Mouse (Mus musculus) adrenal gland, postnatal 36 days (tissue): ENCODE measurements around the gene Arl4c. TPM values are rescaled to one million over a fixed set of nuclear protein-coding genes. Genes with fewer than 3 reads are reported as not detected.
"Not testable (repeated sequence)": the region's sequence is repeated elsewhere in the genome, so short reads cannot be mapped to it uniquely, and the experiment has no call there.

Source experiments
- DNase-seq, 2 experiments: peaks; one replicate each; pipeline ENCODE4 v3.0.0; 2021; ENCODE audit warnings: mixed read lengths in 1 of 2
- total RNA-seq, 2 experiments: library from RNA; stranded (reverse); gene quantifications; 2 replicates each; pipeline ENCODE4 v1.2.3; 2021

Arl4c gene
- total RNA-seq, 2 experiments from 2014 or later, result 11.2 to 15.2 TPM

GRCm38 (mm10) chr1:88655473-88656095, 46.4 kb downstream of the Arl4c start:
- DNase-seq, result no peak

- no peak for DNase-seq
Observed at GRCm38 (mm10) chr1:88654521-88655472, 47.2 kb downstream of the Arl4c start.

GRCm38 (mm10) chr1:88653614-88654520, 48.2 kb downstream of the Arl4c start:
- DNase-seq, result no peak

GRCm38 (mm10) chr1:88652682-88653081, 49.3 kb downstream of the Arl4c start:
- no peak for DNase-seq

GRCm38 (mm10) chr1:88651668-88652067, 50.4 kb downstream of the Arl4c start:
- no peak for DNase-seq

- no peak for DNase-seq
Observed at GRCm38 (mm10) chr1:88648742-88649141, 53.3 kb downstream of the Arl4c start.

GRCm38 (mm10) chr1:88645599-88646119, 56.4 kb downstream of the Arl4c start:
- no peak for DNase-seq

GRCm38 (mm10) chr1:88644417-88644816, 57.6 kb downstream of the Arl4c start:
- DNase-seq, result no peak

- DNase-seq, result no peak
Observed at GRCm38 (mm10) chr1:88643181-88643823, 58.7 kb downstream of the Arl4c start.

GRCm38 (mm10) chr1:88642735-88643134, 59.3 kb downstream of the Arl4c start:
- no peak for DNase-seq

- no peak for DNase-seq
Observed at GRCm38 (mm10) chr1:88641678-88642215, 60.3 kb downstream of the Arl4c start.

GRCm38 (mm10) chr1:88641194-88641593, 60.8 kb downstream of the Arl4c start:
- DNase-seq, result no peak

GRCm38 (mm10) chr1:88639432-88640281, 62.4 kb downstream of the Arl4c start:
- DNase-seq, result peak; percentile 43 to 57

- DNase-seq, result no peak
Observed at GRCm38 (mm10) chr1:88638622-88639021, 63.4 kb downstream of the Arl4c start.

GRCm38 (mm10) chr1:88636579-88637161, 65.4 kb downstream of the Arl4c start:
- DNase-seq, result not testable (repeated sequence)

GRCm38 (mm10) chr1:88635659-88636058, 66.4 kb downstream of the Arl4c start:
- no peak for DNase-seq

GRCm38 (mm10) chr1:88632851-88633250, 69.2 kb downstream of the Arl4c start:
- DNase-seq, result no peak

- no peak for DNase-seq
Observed at GRCm38 (mm10) chr1:88629966-88630488, 72.0 kb downstream of the Arl4c start.

- DNase-seq, result peak; percentile 11 to 31
Observed at GRCm38 (mm10) chr1:88625190-88625589, 76.8 kb downstream of the Arl4c start.
